Mouse (Mus musculus) cerebellum, postnatal 10 days (tissue): ENCODE measurements around the gene Wdr43.

Experiments
- DNase-seq, 2 experiments: peaks; one replicate each; pipeline ENCODE4 v3.0.0; 2021; ENCODE audit warnings: mixed read lengths in 2 of 2

Wdr43 gene

GRCm38 (mm10) chr17:71705550-71706480, 90.1 kb downstream of the Wdr43 start:
- DNase-seq: peak in 1 of 2 experiments; percentile 42

- DNase-seq: no peak
Measured at GRCm38 (mm10) chr17:71707715-71708114, 92.0 kb downstream of the Wdr43 start.
